Mouse (Mus musculus) thymus, postnatal 36 days (tissue): ENCODE measurements around the gene Runx3.
"Not testable (repeated sequence)": the region's sequence is repeated elsewhere in the genome, so short reads cannot be mapped to it uniquely, and the experiment has no call there.

Source experiments
- DNase-seq, 2 experiments: peaks; one replicate each; pipeline ENCODE4 v3.0.0; 2022; ENCODE audit warnings: mixed read lengths in 2 of 2

Gene Runx3

GRCm38 (mm10) chr4:135177568-135177967, 57.1 kb downstream of the Runx3 start:
- DNase-seq, result no peak

- peak; percentile 66 to 67 for DNase-seq
Measured at GRCm38 (mm10) chr4:135179077-135179481, 58.6 kb downstream of the Runx3 start.

- no peak for DNase-seq
Measured at GRCm38 (mm10) chr4:135181819-135182218, 61.4 kb downstream of the Runx3 start.

GRCm38 (mm10) chr4:135184277-135184676, 63.8 kb downstream of the Runx3 start:
- not testable (repeated sequence) for DNase-seq

- no peak for DNase-seq
Measured at GRCm38 (mm10) chr4:135189452-135190008, 69.1 kb downstream of the Runx3 start.

GRCm38 (mm10) chr4:135190364-135190763, 69.9 kb downstream of the Runx3 start:
- no peak for DNase-seq

GRCm38 (mm10) chr4:135191185-135191584, 70.7 kb downstream of the Runx3 start:
- no peak for DNase-seq

- DNase-seq, result no peak
Measured at GRCm38 (mm10) chr4:135191604-135192003, 71.2 kb downstream of the Runx3 start.

GRCm38 (mm10) chr4:135192841-135193240, 72.4 kb downstream of the Runx3 start:
- no peak for DNase-seq

GRCm38 (mm10) chr4:135197857-135198256, 77.4 kb downstream of the Runx3 start:
- DNase-seq, result peak in 1 of 2 experiments; percentile 43

GRCm38 (mm10) chr4:135201771-135202170, 81.3 kb downstream of the Runx3 start:
- DNase-seq, result no peak

GRCm38 (mm10) chr4:135203279-135203678, 82.8 kb downstream of the Runx3 start:
- peak; percentile 63 to 66 for DNase-seq

- DNase-seq, result no peak
Measured at GRCm38 (mm10) chr4:135203806-135204560, 83.5 kb downstream of the Runx3 start.

- DNase-seq, result no peak
Measured at GRCm38 (mm10) chr4:135204666-135205065, 84.2 kb downstream of the Runx3 start.

GRCm38 (mm10) chr4:135205254-135205653, 84.8 kb downstream of the Runx3 start:
- no peak for DNase-seq

GRCm38 (mm10) chr4:135205711-135206600, 85.5 kb downstream of the Runx3 start:
- DNase-seq, result peak; percentile 94

- no peak for DNase-seq
Measured at GRCm38 (mm10) chr4:135209846-135210245, 89.4 kb downstream of the Runx3 start.

- peak; percentile 74 to 77 for DNase-seq
Measured at GRCm38 (mm10) chr4:135219652-135220051, 99.2 kb downstream of the Runx3 start.

GRCm38 (mm10) chr4:135220641-135221040, 100.2 kb downstream of the Runx3 start:
- no peak for DNase-seq

GRCm38 (mm10) chr4:135221632-135222407, 101.4 kb downstream of the Runx3 start:
- no peak for DNase-seq

GRCm38 (mm10) chr4:135223808-135224207, 103.4 kb downstream of the Runx3 start:
- DNase-seq, result no peak

GRCm38 (mm10) chr4:135226008-135226667, 105.7 kb downstream of the Runx3 start:
- DNase-seq, result no peak
